Mouse (Mus musculus) G1E (cell line): Measurements from ENCODE around the gene Tmc7. TPM values are rescaled to one million over a fixed set of nuclear protein-coding genes. Genes with fewer than 3 reads are reported as not detected.

Experiments
- ATAC-seq: 2 replicates; pipeline ENCODE4 v1.8.0; 2016; ENCODE audit warnings: mild to moderate bottlenecking; ENCODE audit not compliant: insufficient number of reproducible peaks, poor library complexity, low FRiP score, severe bottlenecking; ENCODE audit errors: extremely low read depth
- DNase-seq: peaks from one replicate; pipeline ENCODE4 v3.0.0; 2012; ENCODE audit warnings: low spot score
- H3K27me3 ChIP-seq: 2 replicates; pipeline ENCODE4 v1.6.1; 2012; ENCODE audit warnings: mild to moderate bottlenecking, low read length, inconsistent platforms; ENCODE audit not compliant: insufficient read depth
- H3K36me3 ChIP-seq: replicated peaks from 2 replicates; pipeline ENCODE3; 2012; ENCODE audit warnings: mild to moderate bottlenecking, inconsistent platforms
- H3K4me1 ChIP-seq: 2 replicates; pipeline ENCODE4 v1.6.1; 2012; ENCODE audit warnings: low read depth, low read length, inconsistent platforms, mixed read lengths; ENCODE audit not compliant: insufficient read depth
- H3K4me3 ChIP-seq: 2 replicates; pipeline ENCODE4 v1.5.1; 2012; ENCODE audit warnings: low read depth, mild to moderate bottlenecking, inconsistent platforms, low read length, moderate library complexity, mixed read lengths
- H3K9me3 ChIP-seq: replicated peaks from 2 replicates; pipeline ENCODE4 v1.6.1; 2012; ENCODE audit warnings: inconsistent platforms
- CTCF ChIP-seq: IDR thresholded peaks from 2 replicates; pipeline ENCODE4 v1.5.1; 2012; ENCODE audit warnings: low read depth, low read length, inconsistent platforms, mixed read lengths
- GATA1 ChIP-seq: IDR thresholded peaks from 2 replicates; pipeline ENCODE4 v1.6.1; 2012; ENCODE audit warnings: borderline replicate concordance, low read length, inconsistent platforms, mixed read lengths
- GATA2 ChIP-seq: IDR thresholded peaks from 2 replicates; pipeline ENCODE4 v1.6.1; 2012; ENCODE audit warnings: low read depth, low read length, inconsistent platforms, borderline replicate concordance
- POLR2AphosphoS5 ChIP-seq: IDR thresholded peaks from 2 replicates; pipeline ENCODE4 v1.6.1; 2012; ENCODE audit warnings: low read depth, low read length, inconsistent platforms; ENCODE audit not compliant: insufficient replicate concordance
- TAL1 ChIP-seq: conservative IDR thresholded peaks from 2 replicates; pipeline ENCODE4 v1.6.1; 2012; ENCODE audit warnings: low read depth, low read length, inconsistent platforms, mixed read lengths
- polyA plus RNA-seq: library from polyadenylated mRNA; stranded (reverse); fragments of >175 nt; gene quantifications from 2 replicates; pipeline ENCODE4 v1.2.3, GENCODE M21; 2012
- total RNA-seq, 2 experiments: library from RNA; stranded (forward) in 1 of 2; stranded (reverse) in 1 of 2; fragments of 200-1000 nt in 1 of 2; fragments of >200 nt in 1 of 2; fragmentation: Nextera tagmentation in 1 of 2; gene quantifications; 2 replicates each; pipeline ENCODE4 v1.2.3; 2014 to 2017

Gene Tmc7
- total and polyA plus RNA-seq, 3 experiments = not detected

DNA sequence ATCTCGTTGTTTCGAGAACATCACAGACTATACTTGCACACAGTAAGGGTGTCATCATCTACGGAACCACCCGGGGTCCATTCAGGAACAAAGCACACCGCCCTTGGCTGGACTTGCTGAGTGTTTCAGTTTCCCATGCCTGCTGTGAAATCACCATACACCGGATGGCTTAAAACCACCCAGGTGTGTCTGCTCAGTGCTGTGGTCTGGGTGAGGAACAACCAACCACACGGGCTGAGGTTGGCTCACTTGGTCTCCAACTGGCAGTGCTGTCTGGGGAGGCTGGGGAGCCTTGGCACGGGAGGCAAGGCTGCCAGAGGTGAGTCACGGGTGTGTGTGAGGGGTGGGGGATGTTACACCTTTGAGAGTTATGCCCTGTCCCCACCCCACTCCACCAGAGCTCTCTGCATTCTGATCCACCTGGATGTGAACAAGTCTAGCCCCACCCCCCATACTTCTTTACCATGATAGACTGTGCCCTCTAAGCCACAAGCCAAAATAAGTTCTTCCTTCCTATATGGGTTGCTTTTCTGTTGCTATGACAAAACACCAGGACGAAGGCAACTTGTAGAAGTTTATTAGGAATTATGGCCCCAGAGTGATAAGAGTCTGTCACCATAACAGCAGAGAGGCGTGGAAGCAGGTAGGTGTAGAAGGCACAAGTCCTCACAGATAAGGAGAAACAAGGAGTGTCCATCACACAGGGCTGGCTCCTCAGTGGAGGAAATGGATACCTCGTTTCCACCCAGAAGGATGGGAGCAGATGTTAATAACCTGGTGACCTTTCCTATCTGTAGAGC is 85.4 kb downstream of the Tmc7 start:
- H3K4me1 ChIP-seq = no peaks in the 10 kb centered on the region
- H3K4me3 ChIP-seq = no peak overlapping the region
- no peaks in the 10 kb centered on the region for H3K36me3 ChIP-seq
- peaks cover 3% of the 10 kb centered on the region; the same call in 1 of the 2 replicates for H3K27me3 ChIP-seq
- ATAC-seq = no peak
- TF ChIP-seq POLR2AphosphoS5 (no peak), GATA2 (no peak), TAL1 (no peak), CTCF (no peak), GATA1 (no peak)
- H3K9me3 ChIP-seq = no peaks in the 10 kb centered on the region
- DNase-seq = no peak

DNA sequence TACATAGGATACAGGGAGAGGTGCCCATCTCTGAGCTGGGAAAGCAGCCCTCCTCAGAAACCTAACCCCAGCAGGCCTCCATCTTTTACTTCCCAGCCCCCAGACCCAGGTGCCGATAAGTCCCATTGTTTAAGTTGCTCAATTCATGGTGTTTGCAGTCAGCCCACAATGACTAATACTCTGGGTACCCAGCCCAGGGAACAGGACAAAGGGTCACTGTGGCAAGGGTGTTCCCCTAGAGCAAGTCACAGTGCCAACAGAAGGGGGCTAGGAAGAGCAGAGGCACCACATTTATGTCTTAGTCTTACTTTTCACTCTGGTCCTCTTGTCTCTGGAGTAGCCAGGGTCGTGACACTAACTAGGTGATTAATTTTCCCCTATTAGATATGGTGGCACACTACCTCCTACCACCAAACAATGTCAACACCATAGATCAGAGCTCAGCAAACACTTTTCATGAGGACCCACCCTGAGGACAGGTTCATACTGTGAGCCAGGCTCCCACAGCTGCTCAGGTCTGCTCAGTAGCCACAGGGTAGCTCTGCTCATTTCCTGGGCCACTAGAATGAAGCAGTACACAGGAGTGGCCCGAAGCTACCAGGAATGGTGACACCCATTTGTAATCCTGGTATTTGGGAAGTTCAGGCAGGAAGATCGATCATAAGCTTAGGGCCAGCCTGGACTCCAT is 89.5 kb downstream of the Tmc7 start:
- Histone ChIP-seq H3K4me3 (no peak overlapping the region), H3K4me1 (no peaks in the 10 kb centered on the region), H3K27me3 (peaks cover 3% of the 10 kb centered on the region; the same call in 1 of the 2 replicates), H3K36me3 (no peaks in the 10 kb centered on the region), H3K9me3 (peaks cover 18% of the 10 kb centered on the region)
- no peak for DNase-seq
- ATAC-seq = no peak
- TF ChIP-seq POLR2AphosphoS5 (no peak), GATA2 (no peak), CTCF (no peak), TAL1 (no peak), GATA1 (no peak)

DNA sequence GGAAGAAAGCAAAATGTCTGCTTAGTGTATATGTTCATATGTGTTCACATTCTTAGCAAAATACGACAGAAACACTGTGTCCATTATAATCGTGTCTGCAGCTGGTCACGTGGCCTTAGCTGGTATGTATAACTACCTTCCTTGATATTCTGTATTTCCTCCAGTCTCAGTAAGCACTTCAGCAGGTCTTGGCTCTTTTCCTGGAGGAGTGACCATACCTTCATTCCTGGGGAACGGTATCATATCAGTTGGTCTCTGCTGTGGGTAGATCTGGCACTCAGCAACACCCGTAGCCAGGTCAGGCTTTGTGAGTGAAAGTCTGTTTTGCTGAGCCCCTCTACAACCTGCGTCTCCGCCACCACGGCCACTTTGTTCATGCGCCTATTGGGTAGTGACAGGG is 90.6 kb downstream of the Tmc7 start:
- ATAC-seq (no peak), DNase-seq (no peak)
- Histone ChIP-seq H3K9me3 (peaks cover 19% of the 10 kb centered on the region), H3K27me3 (peaks cover under 1% of the 10 kb centered on the region; the same call in 1 of the 2 replicates), H3K36me3 (no peaks in the 10 kb centered on the region), H3K4me3 (no peak overlapping the region), H3K4me1 (no peaks in the 10 kb centered on the region)
- TF ChIP-seq TAL1 (no peak), CTCF (no peak), GATA2 (no peak), POLR2AphosphoS5 (no peak), GATA1 (no peak)

DNA sequence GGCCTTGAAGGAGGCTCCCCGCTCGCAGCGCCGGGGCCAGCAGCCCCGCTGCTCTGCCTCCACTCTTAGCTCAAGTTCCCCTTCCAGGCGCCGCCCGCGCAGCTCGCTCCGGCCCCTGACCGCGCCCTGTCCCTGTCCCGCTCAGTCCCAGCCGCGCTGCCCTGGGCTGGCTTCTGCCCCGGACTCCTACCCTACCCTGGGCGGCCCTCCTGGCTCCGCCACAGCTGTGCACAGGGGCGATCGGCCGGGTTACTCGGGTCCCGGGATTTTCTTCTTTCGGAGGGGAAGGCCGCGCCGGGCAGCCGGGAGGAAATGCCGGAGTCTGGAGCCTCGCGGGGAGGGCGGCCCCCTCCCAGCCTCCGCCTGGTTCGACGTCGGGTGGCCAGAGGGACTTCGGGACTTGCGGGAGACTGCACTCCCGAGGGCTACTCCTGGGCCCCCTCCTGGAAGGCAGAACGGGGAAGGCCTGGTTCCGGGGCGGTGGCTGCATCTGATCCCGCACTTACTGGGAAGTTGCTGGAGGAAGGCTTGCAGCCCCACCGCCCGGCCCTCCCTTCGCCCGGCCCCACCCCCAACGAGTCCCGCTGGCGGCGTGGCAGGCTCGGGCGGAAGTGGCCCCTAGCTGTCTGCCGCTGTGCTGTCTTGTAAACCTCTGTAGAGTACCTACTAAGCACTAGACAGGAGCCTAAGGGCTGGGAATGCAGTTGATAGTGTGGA is 92.9 kb downstream of the Tmc7 start, which contains the start of gene Itpripl2:
Itpripl2 (minus strand) TSS at position 545 of the 717 bp plus-strand sequence.
- H3K4me3 ChIP-seq = no peak within 1 kb of the TSS
- H3K4me1 ChIP-seq = no peaks in the 10 kb centered on the region
- DNase-seq (no peak), ATAC-seq (no peak)
- no peaks in the 10 kb centered on the region for H3K36me3 ChIP-seq
- H3K27me3 ChIP-seq = no peaks in the 10 kb centered on the region; the same call in 1 of the 2 replicates
- H3K9me3 ChIP-seq = peaks cover 19% of the 10 kb centered on the region
- TF ChIP-seq GATA1 = no peak
- no peak for TF ChIP-seq POLR2AphosphoS5
- TF ChIP-seq CTCF = no peak

- Histone ChIP-seq H3K27me3 (no peaks in the 10 kb centered on the region; the same call in 1 of the 2 replicates), H3K4me3 (no peak overlapping the region), H3K4me1 (no peaks in the 10 kb centered on the region), H3K9me3 (peaks cover 19% of the 10 kb centered on the region), H3K36me3 (no peaks in the 10 kb centered on the region)
- DNase-seq = no peak
- no peak for TF ChIP-seq GATA2
- TF ChIP-seq GATA1 = no peak
- no peak for TF ChIP-seq CTCF
- no peak for TF ChIP-seq POLR2AphosphoS5
- no peak for TF ChIP-seq TAL1
- ATAC-seq = no peak
Observed at GRCm38 (mm10) chr7:118490666-118491430, 93.7 kb downstream of the Tmc7 start.
